Mouse (Mus musculus) hindbrain, embryonic 12.5 days (tissue): ENCODE measurements around the gene Slc15a4. TPM values are rescaled to one million over a fixed set of nuclear protein-coding genes. Genes with fewer than 3 reads are reported as not detected.

Experiments
- ATAC-seq: fragments of 200-750 bp; cut with Nextera tagmentation; 2 replicates; pipeline ENCODE4 v1.8.0; 2017; ENCODE audit warnings: moderate TSS enrichment; ENCODE audit not compliant: low FRiP score
- H3K27ac ChIP-seq: fragments of 300-500 bp; sonication (generic); 2 replicates; pipeline ENCODE4 v1.5.1; 2016; ENCODE audit warnings: mild to moderate bottlenecking
- H3K27me3 ChIP-seq: fragments of 300-500 bp; sonication (generic); 2 replicates; pipeline ENCODE4 v1.6.1; 2016; ENCODE audit warnings: mild to moderate bottlenecking
- H3K36me3 ChIP-seq: fragments of 300-500 bp; sonication (generic); 2 replicates; pipeline ENCODE4 v1.6.1; 2016; ENCODE audit warnings: mild to moderate bottlenecking
- H3K4me1 ChIP-seq: fragments of 300-500 bp; sonication (generic); 2 replicates; pipeline ENCODE4 v1.6.1; 2016
- H3K4me2 ChIP-seq: fragments of 300-500 bp; sonication (generic); replicated peaks from 2 replicates; pipeline ENCODE4 v1.6.1; 2016; ENCODE audit warnings: mild to moderate bottlenecking
- H3K4me3 ChIP-seq: fragments of 300-500 bp; sonication (generic); 2 replicates; pipeline ENCODE4 v1.5.1; 2016; ENCODE audit warnings: mild to moderate bottlenecking
- H3K9ac ChIP-seq: fragments of 300-500 bp; sonication (generic); 2 replicates; pipeline ENCODE4 v1.6.1; 2016; ENCODE audit warnings: mild to moderate bottlenecking, moderate library complexity
- H3K9me3 ChIP-seq: fragments of 300-500 bp; sonication (generic); replicated peaks from 2 replicates; pipeline ENCODE4 v1.6.1; 2016; ENCODE audit warnings: mild to moderate bottlenecking
- WGBS: fragments of 180-500 bp; shearing (Covaris S2); methylation state at CpG from one replicate; pipeline ENCODE4 v1.1.7; 2016; 5-methylcytosine and 5-hydroxymethylcytosine counted together
- polyA plus RNA-seq: library from polyadenylated mRNA; unstranded; fragments of >200 nt; fragmentation: Nextera tagmentation; extraction: Ambion mirVana; gene quantifications from 2 replicates; pipeline ENCODE4 v1.2.1, GENCODE M21; 2016

The Slc15a4 gene
- 22.5 and 28.5 TPM in 2 replicates for polyA plus RNA-seq

DNA sequence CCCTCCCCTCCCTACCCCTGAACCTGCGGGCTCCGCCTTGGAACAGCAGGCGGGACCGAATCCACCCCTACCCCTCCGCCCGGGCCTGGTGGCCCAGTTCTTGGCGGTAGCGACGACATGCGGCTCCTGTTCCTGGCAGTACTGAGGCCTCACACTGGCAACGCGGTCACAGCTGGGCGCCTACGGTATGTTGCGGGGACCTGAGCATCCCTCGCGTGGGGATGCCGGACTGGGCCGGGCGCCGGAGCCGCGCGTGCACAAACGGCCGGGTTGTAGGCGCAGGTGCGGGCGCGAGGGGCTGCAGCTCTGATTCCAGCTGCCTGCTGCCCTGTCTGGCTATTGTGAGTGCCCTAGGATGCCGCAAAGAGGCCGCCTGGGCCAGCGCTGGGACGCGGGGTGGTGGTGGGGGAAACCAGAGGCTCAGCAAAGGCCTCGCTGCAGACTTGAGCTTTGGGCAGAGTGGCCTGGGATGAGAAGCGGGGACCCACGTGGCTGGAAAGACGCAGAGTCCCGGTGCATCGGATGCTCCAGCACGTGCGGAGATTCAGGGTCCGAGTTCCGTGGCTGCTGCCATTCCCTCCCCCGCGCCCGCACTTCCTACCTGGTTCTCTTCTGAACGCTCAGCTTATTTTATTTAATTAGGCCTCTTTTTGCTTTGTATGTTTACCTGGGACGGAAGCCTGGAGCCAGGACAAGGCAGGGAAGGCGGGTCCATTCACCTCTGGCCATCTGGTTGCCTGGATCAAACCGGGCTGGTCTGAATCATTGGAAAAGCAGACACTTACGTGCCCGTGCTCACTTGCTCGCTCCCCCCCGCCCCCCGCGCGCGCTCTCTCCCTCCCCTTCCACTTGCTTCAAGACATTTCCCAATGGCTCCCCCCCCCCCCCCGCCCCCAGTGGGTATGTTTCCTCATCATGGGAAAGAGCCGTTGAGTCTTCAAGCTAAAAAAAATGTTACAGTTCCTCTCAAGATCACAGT is at the start of gene Slc15a4, which contains the start of gene Glt1d1:
Slc15a4 (minus strand) TSS at position 731 of the 979 bp plus-strand sequence.
Glt1d1 (plus strand) TSS at position 96 of the 979 bp plus-strand sequence.
- Histone ChIP-seq H3K4me2 (peak within 1 kb of the TSS; percentile 97), H3K27me3 (peaks cover 20% of the 10 kb centered on the region), H3K4me1 (peaks cover 6% of the 10 kb centered on the region; the same call in 1 of the 2 replicates), H3K27ac (peak within 1 kb of the TSS; percentile 55; the same call in 1 of the 2 replicates), H3K9ac (peak within 1 kb of the TSS; percentile 78), H3K9me3 (no peaks in the 10 kb centered on the region), H3K4me3 (peak within 1 kb of the TSS; percentile 62), H3K36me3 (no peaks in the 10 kb centered on the region)
- peak; percentile 87 for ATAC-seq
- under 1% methylated on average over 62 of the region's 62 CpGs for WGBS

DNA sequence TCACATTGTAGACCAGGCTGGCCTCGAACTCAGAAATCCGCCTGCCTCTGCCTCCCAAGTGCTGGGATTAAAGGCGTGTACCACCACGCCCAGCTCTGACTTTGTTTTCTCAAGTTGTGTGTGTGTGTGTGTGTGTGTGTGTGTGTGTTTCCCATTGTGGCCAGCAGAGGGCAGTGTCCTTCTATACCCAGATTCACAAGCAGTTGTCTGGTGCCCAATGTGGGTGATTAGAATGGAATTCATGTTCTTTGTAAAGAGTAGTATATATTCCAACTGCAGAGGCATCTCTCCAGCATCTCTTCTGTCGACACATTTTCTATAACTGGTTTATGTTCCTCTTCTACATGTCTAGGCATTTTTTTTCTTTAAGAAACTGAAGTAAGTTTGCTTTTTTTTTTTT is 45.8 kb upstream of the Slc15a4 start:
- WGBS: 99% methylated on average over 5 of the region's 5 CpGs
- H3K4me2 ChIP-seq: no peak overlapping the region
- H3K27ac ChIP-seq: no peak overlapping the region
- 0 out of 2 replicates have a peak, but pooled peaks cover 3% of the 10 kb centered on the region for H3K9me3 ChIP-seq
- no peaks in the 10 kb centered on the region for H3K36me3 ChIP-seq
- no peaks in the 10 kb centered on the region for H3K4me1 ChIP-seq
- H3K9ac ChIP-seq: no peak overlapping the region
- H3K27me3 ChIP-seq: no peaks in the 10 kb centered on the region
- no peak overlapping the region for H3K4me3 ChIP-seq
- ATAC-seq: no peak

DNA sequence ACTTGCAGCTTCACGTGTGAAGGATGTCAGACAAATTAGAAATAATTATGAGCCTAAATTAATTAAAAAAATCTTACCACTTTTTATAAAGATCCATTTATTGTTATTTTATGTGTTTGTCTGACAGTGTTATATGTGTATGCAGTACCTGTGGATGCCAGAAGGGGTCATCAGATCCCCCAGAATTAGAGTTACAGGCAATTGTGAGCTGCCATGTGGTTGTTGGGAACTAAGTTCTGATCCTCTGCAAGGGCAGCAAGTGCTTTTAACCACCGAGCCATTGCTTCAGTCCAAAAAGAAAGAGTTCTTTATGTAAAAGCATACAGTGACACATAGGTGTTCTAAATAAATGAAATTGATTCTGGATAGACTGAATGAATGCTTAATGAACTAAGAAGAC is 44.9 kb upstream of the Slc15a4 start:
- H3K4me3 ChIP-seq: no peak overlapping the region
- H3K27me3 ChIP-seq: no peaks in the 10 kb centered on the region
- H3K36me3 ChIP-seq: no peaks in the 10 kb centered on the region
- H3K4me2 ChIP-seq: no peak overlapping the region
- no peak overlapping the region for H3K27ac ChIP-seq
- no peak overlapping the region for H3K9ac ChIP-seq
- H3K9me3 ChIP-seq: 0 out of 2 replicates have a peak, but pooled peaks cover 3% of the 10 kb centered on the region
- ATAC-seq: no peak
- no peaks in the 10 kb centered on the region for H3K4me1 ChIP-seq
- WGBS: 95% methylated on average over 2 of the region's 2 CpGs

DNA sequence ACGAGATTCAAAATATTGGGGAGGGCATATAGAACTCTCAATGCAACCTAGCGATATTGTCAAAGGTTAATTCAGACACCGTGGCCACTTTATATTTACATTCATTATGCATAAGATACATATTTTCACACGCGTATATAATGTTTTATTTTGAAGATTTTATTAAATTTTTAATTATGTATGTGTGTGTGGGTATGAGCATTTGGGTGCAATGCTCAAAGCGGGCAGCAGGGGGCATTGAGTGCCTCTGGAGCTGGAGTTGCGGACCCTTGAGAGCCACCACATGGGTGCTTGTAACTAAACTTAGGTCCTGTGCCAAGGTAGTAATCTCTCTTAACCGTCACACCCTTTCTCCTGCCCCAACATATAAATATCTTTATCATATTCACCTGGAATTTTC is 41.2 kb upstream of the Slc15a4 start:
- no peaks in the 10 kb centered on the region for H3K4me1 ChIP-seq
- no peak overlapping the region for H3K9ac ChIP-seq
- no peak for ATAC-seq
- H3K36me3 ChIP-seq: no peaks in the 10 kb centered on the region
- H3K4me2 ChIP-seq: no peak overlapping the region
- no peak overlapping the region for H3K4me3 ChIP-seq
- 0 out of 2 replicates have a peak, but pooled peaks cover 3% of the 10 kb centered on the region for H3K9me3 ChIP-seq
- H3K27me3 ChIP-seq: no peaks in the 10 kb centered on the region
- H3K27ac ChIP-seq: no peak overlapping the region
- WGBS: 94% methylated on average over 8 of the region's 8 CpGs

DNA sequence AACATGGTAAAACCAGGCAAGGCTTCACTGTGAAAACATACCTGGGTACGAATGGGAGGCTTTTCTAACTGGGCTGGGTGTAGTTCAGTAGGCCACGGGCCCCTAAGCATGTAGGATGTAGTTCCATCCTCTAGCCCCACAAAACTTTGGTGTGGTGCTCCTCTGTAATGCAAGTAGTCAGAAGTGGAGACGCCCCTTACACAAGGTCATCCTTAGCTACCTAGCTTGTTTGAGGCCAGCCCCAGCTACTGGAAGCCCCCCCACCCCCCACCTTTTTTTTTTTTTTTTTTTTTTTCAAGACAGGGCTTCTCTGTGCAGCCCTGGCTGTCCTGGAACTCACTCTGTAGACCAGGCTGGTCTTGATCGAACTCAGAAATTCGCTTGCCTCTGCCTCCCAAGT is 28.3 kb upstream of the Slc15a4 start:
- H3K9me3 ChIP-seq: peaks cover 8% of the 10 kb centered on the region; the same call in 1 of the 2 replicates
- no peaks in the 10 kb centered on the region for H3K36me3 ChIP-seq
- WGBS: 88% methylated on average over 5 of the region's 5 CpGs
- H3K4me3 ChIP-seq: no peak overlapping the region
- H3K4me1 ChIP-seq: no peaks in the 10 kb centered on the region
- H3K9ac ChIP-seq: no peak overlapping the region
- H3K27ac ChIP-seq: no peak overlapping the region
- no peak for ATAC-seq
- no peak overlapping the region for H3K4me2 ChIP-seq
- H3K27me3 ChIP-seq: no peaks in the 10 kb centered on the region

DNA sequence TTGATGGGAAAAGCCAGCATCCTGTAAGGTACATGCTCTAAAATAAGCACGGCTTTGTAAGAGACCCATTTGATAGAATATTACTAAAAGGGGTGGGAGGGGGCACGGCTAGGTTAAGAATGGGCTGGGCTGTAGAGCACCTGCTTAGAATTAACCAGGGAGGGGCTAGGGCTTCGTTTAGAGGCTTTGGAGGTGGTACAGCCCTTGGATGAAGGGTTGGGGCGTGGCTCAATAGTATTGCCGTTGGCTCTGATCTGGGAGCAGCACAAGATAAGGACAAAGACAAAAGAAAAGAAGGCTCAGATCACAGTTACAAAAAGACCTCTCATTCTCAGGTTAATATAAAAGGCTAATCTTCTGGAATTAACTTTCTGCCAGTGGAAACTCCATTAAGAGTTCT is 27.6 kb upstream of the Slc15a4 start:
- no peak overlapping the region for H3K4me2 ChIP-seq
- no peaks in the 10 kb centered on the region for H3K36me3 ChIP-seq
- no peak overlapping the region for H3K9ac ChIP-seq
- no peak overlapping the region for H3K27ac ChIP-seq
- no peaks in the 10 kb centered on the region for H3K27me3 ChIP-seq
- no peak overlapping the region for H3K4me3 ChIP-seq
- peaks cover 8% of the 10 kb centered on the region; the same call in 1 of the 2 replicates for H3K9me3 ChIP-seq
- ATAC-seq: no peak
- H3K4me1 ChIP-seq: no peaks in the 10 kb centered on the region
- WGBS: 86% methylated on average over 5 of the region's 5 CpGs

DNA sequence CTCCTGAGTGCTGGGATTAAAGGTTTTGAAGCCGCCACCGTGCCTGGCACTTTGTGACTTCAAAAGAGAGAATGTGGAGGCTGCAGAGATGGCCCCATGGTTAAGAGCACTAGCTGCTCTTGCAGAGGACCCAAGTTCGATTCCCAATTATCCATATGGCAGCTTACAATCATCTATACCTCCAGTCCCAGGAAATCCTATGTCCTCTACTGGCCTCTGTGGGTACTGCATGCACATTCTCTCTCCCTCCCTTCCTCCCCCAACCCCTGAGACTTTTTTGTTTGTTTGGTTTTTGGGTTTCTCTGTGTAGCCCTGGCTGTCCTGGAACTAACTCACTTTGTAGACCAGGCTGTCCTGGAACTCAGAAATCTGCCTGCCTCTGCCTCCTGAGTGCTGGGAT is 26.6 kb upstream of the Slc15a4 start:
- Histone ChIP-seq H3K4me2 (no peak overlapping the region), H3K9me3 (peaks cover 8% of the 10 kb centered on the region; the same call in 1 of the 2 replicates), H3K9ac (no peak overlapping the region), H3K27me3 (no peaks in the 10 kb centered on the region), H3K4me3 (no peak overlapping the region), H3K4me1 (no peaks in the 10 kb centered on the region), H3K36me3 (no peaks in the 10 kb centered on the region), H3K27ac (no peak overlapping the region)
- no peak for ATAC-seq
- 90% methylated on average over 3 of the region's 3 CpGs for WGBS

DNA sequence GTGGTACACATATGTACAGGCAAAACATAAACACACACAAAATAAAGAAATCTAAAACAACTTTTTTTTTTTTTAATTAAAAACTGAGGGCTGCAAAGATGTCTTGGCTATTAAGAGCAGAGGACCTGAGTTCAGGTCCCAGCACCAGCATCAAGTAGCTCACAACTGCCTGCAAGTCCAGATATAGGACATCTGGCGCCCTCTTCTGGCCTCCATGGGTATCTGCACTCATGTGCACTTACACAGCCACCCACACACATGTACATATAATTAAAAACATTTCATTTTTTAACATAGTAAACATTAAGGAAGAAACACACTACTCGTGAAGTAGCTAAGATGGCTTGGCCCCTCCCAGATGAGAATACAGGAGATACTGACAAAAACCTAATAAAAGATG is 25.6 kb upstream of the Slc15a4 start:
- no peak for ATAC-seq
- Histone ChIP-seq H3K27ac (no peak overlapping the region), H3K4me2 (no peak overlapping the region), H3K4me3 (no peak overlapping the region), H3K36me3 (no peaks in the 10 kb centered on the region), H3K9me3 (peaks cover 8% of the 10 kb centered on the region; the same call in 1 of the 2 replicates), H3K4me1 (no peaks in the 10 kb centered on the region), H3K27me3 (no peaks in the 10 kb centered on the region), H3K9ac (no peak overlapping the region)
- 80% methylated on average over 2 of the region's 2 CpGs for WGBS

DNA sequence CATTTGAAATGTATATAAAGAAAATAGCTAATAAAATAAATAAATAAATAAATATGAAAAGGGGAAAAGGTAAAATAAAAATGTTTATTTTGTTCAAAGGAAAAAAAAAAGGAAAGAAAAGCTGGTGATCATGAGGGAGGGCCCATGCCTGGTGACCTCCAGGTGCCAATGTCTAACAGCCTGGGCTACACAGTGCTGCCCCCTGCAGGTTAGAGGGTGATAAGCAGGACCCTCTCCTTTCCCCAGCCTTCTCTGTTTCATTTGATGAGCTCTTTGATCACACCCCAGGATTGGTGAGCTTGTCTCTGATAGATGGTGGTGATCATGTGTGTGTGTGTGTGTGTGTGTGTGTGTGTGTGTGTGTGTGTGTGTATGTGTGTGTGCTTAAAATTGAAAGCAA is 16.4 kb upstream of the Slc15a4 start:
- Histone ChIP-seq H3K27me3 (no peaks in the 10 kb centered on the region), H3K4me3 (no peak overlapping the region), H3K9me3 (no peaks in the 10 kb centered on the region; the same call in 1 of the 2 replicates), H3K4me2 (no peak overlapping the region), H3K4me1 (no peaks in the 10 kb centered on the region), H3K27ac (no peak overlapping the region), H3K9ac (no peak overlapping the region), H3K36me3 (no peaks in the 10 kb centered on the region)
- ATAC-seq: no peak

DNA sequence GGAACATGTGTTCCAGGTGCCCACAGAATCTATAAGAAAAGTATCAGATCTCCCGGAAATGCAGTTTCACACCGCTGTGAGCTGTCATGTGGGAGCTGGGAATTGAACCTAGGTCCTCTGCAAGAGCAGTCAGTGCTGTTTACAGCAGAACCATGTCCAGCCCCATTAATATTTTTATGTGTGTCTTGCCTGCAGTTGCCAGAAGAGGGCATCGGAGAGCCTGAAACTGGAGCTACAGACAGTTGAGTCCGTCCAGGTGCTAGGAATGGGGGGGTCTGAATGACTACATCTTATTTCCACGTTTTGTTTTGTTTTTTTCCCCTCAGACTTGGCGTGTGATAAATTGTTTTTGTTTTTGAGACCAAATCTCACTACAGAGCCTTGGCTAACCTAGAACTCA is 15.3 kb upstream of the Slc15a4 start:
- 82% methylated on average over 6 of the region's 6 CpGs for WGBS
- Histone ChIP-seq H3K9me3 (no peaks in the 10 kb centered on the region; the same call in none of the 2 replicates), H3K4me1 (no peaks in the 10 kb centered on the region), H3K27me3 (no peaks in the 10 kb centered on the region), H3K4me2 (no peak overlapping the region), H3K36me3 (no peaks in the 10 kb centered on the region), H3K4me3 (no peak overlapping the region), H3K9ac (no peak overlapping the region), H3K27ac (no peak overlapping the region)
- no peak for ATAC-seq

DNA sequence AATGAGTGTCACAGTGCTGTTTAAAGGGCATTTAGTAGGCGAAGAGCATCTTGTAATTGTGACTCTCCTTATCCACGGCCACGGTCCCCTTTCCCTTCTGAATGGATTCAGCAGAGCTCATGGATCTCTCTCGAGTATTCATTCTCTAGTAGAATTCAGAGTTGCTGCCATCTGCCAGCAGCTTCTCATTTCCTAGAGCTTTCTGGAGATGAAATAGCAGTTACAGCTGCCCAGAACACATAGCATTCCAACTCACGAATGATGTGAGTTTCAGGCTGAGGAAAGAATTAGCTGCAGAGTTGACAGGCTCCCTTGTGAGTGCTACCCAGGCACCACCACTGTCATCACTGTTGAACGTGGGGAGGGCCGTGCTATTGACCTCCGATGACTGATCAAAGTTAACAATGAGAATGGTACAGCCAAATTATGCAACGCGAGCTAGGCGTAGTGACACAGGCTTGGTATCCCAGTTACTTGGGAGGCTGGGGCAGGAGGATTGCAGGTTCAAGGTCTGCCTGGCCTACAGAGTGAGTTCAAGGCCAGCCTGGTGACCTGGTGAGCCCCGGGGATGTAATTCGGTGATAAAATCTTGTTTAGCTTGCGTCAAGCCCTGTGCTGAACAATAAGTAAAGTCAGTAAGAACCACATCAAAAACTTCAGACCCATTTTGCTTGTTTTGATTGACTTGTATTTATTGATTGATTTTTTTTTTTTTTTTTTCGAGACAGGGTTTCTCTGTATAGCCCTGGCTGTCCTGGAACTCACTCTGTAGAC is 8.7 kb upstream of the Slc15a4 start:
- no peak for ATAC-seq
- 92% methylated on average over 15 of the region's 15 CpGs for WGBS

DNA sequence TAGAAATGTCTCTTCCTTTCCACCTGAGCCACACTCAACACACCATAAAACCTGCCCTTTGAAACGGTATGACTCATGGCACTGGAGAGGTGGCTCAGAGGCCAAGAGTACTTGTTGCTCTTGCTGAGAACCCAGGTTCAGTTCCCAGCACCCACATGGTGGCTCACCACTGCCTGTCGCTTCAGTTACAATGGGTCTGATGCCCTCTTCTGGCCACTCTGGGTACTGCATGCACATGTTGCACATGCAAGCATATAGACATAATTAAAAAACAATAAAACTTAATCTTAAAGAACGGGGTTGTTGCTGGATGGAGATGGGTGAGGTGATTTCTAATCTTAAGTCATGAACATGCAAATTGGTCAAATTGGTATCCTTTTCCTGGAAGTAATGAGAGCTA is 7.7 kb upstream of the Slc15a4 start:
- no peaks in the 10 kb centered on the region for H3K27me3 ChIP-seq
- H3K4me3 ChIP-seq: no peak overlapping the region
- no peak overlapping the region for H3K27ac ChIP-seq
- H3K9me3 ChIP-seq: peaks cover 8% of the 10 kb centered on the region; the same call in 1 of the 2 replicates
- no peaks in the 10 kb centered on the region for H3K4me1 ChIP-seq
- ATAC-seq: no peak
- no peak overlapping the region for H3K9ac ChIP-seq
- H3K4me2 ChIP-seq: no peak overlapping the region
- 0 out of 2 replicates have a peak, but pooled peaks cover 3% of the 10 kb centered on the region for H3K36me3 ChIP-seq
- 94% methylated on average over 3 of the region's 3 CpGs for WGBS

More for the DNA sequence above, 8.7 kb upstream of the Slc15a4 start:
- Histone ChIP-seq H3K27ac (no peak overlapping the region), H3K36me3 (0 out of 2 replicates have a peak, but pooled peaks cover 3% of the 10 kb centered on the region), H3K4me1 (no peaks in the 10 kb centered on the region), H3K4me3 (no peak overlapping the region), H3K27me3 (no peaks in the 10 kb centered on the region), H3K9ac (no peak overlapping the region), H3K4me2 (no peak overlapping the region), H3K9me3 (peaks cover 8% of the 10 kb centered on the region; the same call in 1 of the 2 replicates)
